Mouse (Mus musculus) forebrain, embryonic 15.5 days (tissue): ENCODE data around the gene Dclk2. TPM values are rescaled to one million over a fixed set of nuclear protein-coding genes. Genes with fewer than 3 reads are reported as not detected.

Experiments
- ATAC-seq: fragments of 200-750 bp; cut with Nextera tagmentation; replicated peaks from 2 replicates; pipeline ENCODE4 v1.8.0; 2017; ENCODE audit warnings: mild to moderate bottlenecking, moderate TSS enrichment, moderate library complexity
- H3K27ac ChIP-seq: fragments of 300-500 bp; sonication (generic); replicated peaks from 2 replicates; pipeline ENCODE4 v1.5.1; 2015; ENCODE audit warnings: mild to moderate bottlenecking, inconsistent platforms
- H3K27me3 ChIP-seq: fragments of 300-500 bp; sonication (generic); 2 replicates; pipeline ENCODE4 v1.6.1; 2015; ENCODE audit warnings: inconsistent platforms
- H3K36me3 ChIP-seq: fragments of 300-500 bp; sonication (generic); 2 replicates; pipeline ENCODE4 v1.6.1; 2015; ENCODE audit warnings: mild to moderate bottlenecking, inconsistent platforms
- H3K4me1 ChIP-seq: fragments of 300-500 bp; sonication (generic); 2 replicates; pipeline ENCODE4 v1.6.1; 2015; ENCODE audit warnings: inconsistent platforms
- H3K4me2 ChIP-seq: fragments of 300-500 bp; sonication (generic); replicated peaks from 2 replicates; pipeline ENCODE4 v1.6.1; 2015; ENCODE audit warnings: mild to moderate bottlenecking, inconsistent platforms
- H3K4me3 ChIP-seq: fragments of 300-500 bp; sonication (generic); 2 replicates; pipeline ENCODE4 v1.5.1; 2015; ENCODE audit warnings: mild to moderate bottlenecking, inconsistent platforms
- H3K9ac ChIP-seq: fragments of 300-500 bp; sonication (generic); replicated peaks from 2 replicates; pipeline ENCODE4 v1.6.1; 2015; ENCODE audit warnings: mild to moderate bottlenecking, inconsistent platforms
- H3K9me3 ChIP-seq: fragments of 300-500 bp; sonication (generic); 2 replicates; pipeline ENCODE4 v1.6.1; 2016; ENCODE audit warnings: inconsistent platforms
- WGBS: fragments of 180-500 bp; shearing (Covaris S2); methylation state at CpG from one replicate; pipeline ENCODE4 v1.1.7; 2015; ENCODE audit warnings: mixed read lengths; 5-methylcytosine and 5-hydroxymethylcytosine counted together
- polyA plus RNA-seq: library from polyadenylated mRNA; unstranded; fragments of >200 nt; fragmentation: Nextera tagmentation; extraction: Ambion mirVana; gene quantifications from 2 replicates; pipeline ENCODE4 v1.2.1, GENCODE M21; 2015

Dclk2 gene
- polyA plus RNA-seq, 1 experiment from 2014 or later: 106 TPM

- peak; percentile 63 for ATAC-seq
- 9% methylated on average over 8 of the region's 8 CpGs for WGBS
- Histone ChIP-seq H3K27ac (peak overlapping the region; percentile 73), H3K9ac (no peak overlapping the region), H3K4me1 (peaks cover 62% of the 10 kb centered on the region), H3K4me2 (peak overlapping the region; percentile 20), H3K9me3 (no peaks in the 10 kb centered on the region), H3K4me3 (no peak overlapping the region), H3K36me3 (no peaks in the 10 kb centered on the region), H3K27me3 (no peaks in the 10 kb centered on the region)
Measured at GRCm38 (mm10) chr3:86857833-86858398, 62.7 kb downstream of the Dclk2 start.

- peak overlapping the region; percentile 76 for H3K27ac ChIP-seq
- no peak overlapping the region for H3K4me2 ChIP-seq
- H3K36me3 ChIP-seq: no peaks in the 10 kb centered on the region
- peak; percentile 75 for ATAC-seq
- H3K27me3 ChIP-seq: no peaks in the 10 kb centered on the region
- no peak overlapping the region for H3K9ac ChIP-seq
- WGBS: 7% methylated on average over 3 of the region's 3 CpGs
- H3K9me3 ChIP-seq: no peaks in the 10 kb centered on the region
- no peak overlapping the region for H3K4me3 ChIP-seq
- H3K4me1 ChIP-seq: peaks cover 56% of the 10 kb centered on the region
Measured at GRCm38 (mm10) chr3:86852867-86853266, 67.8 kb downstream of the Dclk2 start.

- H3K27me3 ChIP-seq: no peaks in the 10 kb centered on the region
- WGBS: 93% methylated on average over 7 of the region's 7 CpGs
- H3K36me3 ChIP-seq: no peaks in the 10 kb centered on the region
- H3K4me3 ChIP-seq: no peak overlapping the region
- H3K27ac ChIP-seq: peak overlapping the region; percentile 67; the same call in 1 of the 2 replicates
- H3K4me2 ChIP-seq: no peak overlapping the region
- no peak overlapping the region for H3K9ac ChIP-seq
- ATAC-seq: no peak
- peaks cover 58% of the 10 kb centered on the region for H3K4me1 ChIP-seq
- H3K9me3 ChIP-seq: no peaks in the 10 kb centered on the region
Measured at GRCm38 (mm10) chr3:86851131-86851530, 69.5 kb downstream of the Dclk2 start.

GRCm38 (mm10) chr3:86850394-86851030, 70.1 kb downstream of the Dclk2 start:
- H3K27ac ChIP-seq: peak overlapping the region; percentile 67
- H3K9ac ChIP-seq: no peak overlapping the region
- H3K27me3 ChIP-seq: no peaks in the 10 kb centered on the region
- H3K4me1 ChIP-seq: peaks cover 64% of the 10 kb centered on the region
- peak overlapping the region; percentile 3; the same call in 1 of the 2 replicates for H3K4me2 ChIP-seq
- H3K9me3 ChIP-seq: no peaks in the 10 kb centered on the region
- ATAC-seq: peak; percentile 38; the same call in 1 of the 2 replicates
- no peaks in the 10 kb centered on the region for H3K36me3 ChIP-seq
- WGBS: 48% methylated on average over 10 of the region's 10 CpGs
- no peak overlapping the region for H3K4me3 ChIP-seq

GRCm38 (mm10) chr3:86849337-86849736, 71.3 kb downstream of the Dclk2 start:
- H3K27ac ChIP-seq: no peak overlapping the region
- no peak overlapping the region for H3K4me2 ChIP-seq
- H3K27me3 ChIP-seq: no peaks in the 10 kb centered on the region
- 76% methylated on average over 2 of the region's 2 CpGs for WGBS
- no peak overlapping the region for H3K9ac ChIP-seq
- H3K36me3 ChIP-seq: no peaks in the 10 kb centered on the region
- H3K4me1 ChIP-seq: peaks cover 75% of the 10 kb centered on the region
- H3K9me3 ChIP-seq: no peaks in the 10 kb centered on the region
- no peak for ATAC-seq
- H3K4me3 ChIP-seq: no peak overlapping the region

GRCm38 (mm10) chr3:86847536-86847935, 73.1 kb downstream of the Dclk2 start:
- no peaks in the 10 kb centered on the region for H3K36me3 ChIP-seq
- H3K27ac ChIP-seq: no peak overlapping the region
- peaks cover 78% of the 10 kb centered on the region for H3K4me1 ChIP-seq
- WGBS: 77% methylated on average over 2 of the region's 2 CpGs
- no peak for ATAC-seq
- no peak overlapping the region for H3K9ac ChIP-seq
- H3K27me3 ChIP-seq: no peaks in the 10 kb centered on the region
- no peak overlapping the region for H3K4me3 ChIP-seq
- H3K4me2 ChIP-seq: no peak overlapping the region
- H3K9me3 ChIP-seq: no peaks in the 10 kb centered on the region

- Histone ChIP-seq H3K4me1 (peaks cover 67% of the 10 kb centered on the region), H3K27me3 (no peaks in the 10 kb centered on the region), H3K9me3 (no peaks in the 10 kb centered on the region), H3K27ac (peak overlapping the region; percentile 92), H3K36me3 (no peaks in the 10 kb centered on the region), H3K9ac (no peak overlapping the region), H3K4me2 (no peak overlapping the region), H3K4me3 (no peak overlapping the region)
- WGBS: 14% methylated on average over 4 of the region's 4 CpGs
- no peak for ATAC-seq
Measured at GRCm38 (mm10) chr3:86846036-86846435, 74.6 kb downstream of the Dclk2 start.

GRCm38 (mm10) chr3:86845578-86845977, 75.1 kb downstream of the Dclk2 start:
- Histone ChIP-seq H3K9ac (no peak overlapping the region), H3K4me3 (no peak overlapping the region), H3K36me3 (no peaks in the 10 kb centered on the region), H3K9me3 (no peaks in the 10 kb centered on the region), H3K27me3 (no peaks in the 10 kb centered on the region), H3K27ac (peak overlapping the region; percentile 92), H3K4me2 (peak overlapping the region; percentile 41; the same call in 1 of the 2 replicates), H3K4me1 (peaks cover 63% of the 10 kb centered on the region)
- WGBS: 49% methylated on average over 1 of the region's 1 CpGs
- ATAC-seq: peak; percentile 65

GRCm38 (mm10) chr3:86844804-86845481, 75.7 kb downstream of the Dclk2 start:
- peak; percentile 88 for ATAC-seq
- WGBS: 2% methylated on average over 8 of the region's 8 CpGs
- Histone ChIP-seq H3K4me1 (peaks cover 58% of the 10 kb centered on the region), H3K9ac (peak overlapping the region; percentile 28; the same call in 1 of the 2 replicates), H3K27me3 (no peaks in the 10 kb centered on the region), H3K36me3 (no peaks in the 10 kb centered on the region), H3K4me2 (peak overlapping the region; percentile 41), H3K27ac (peak overlapping the region; percentile 92), H3K9me3 (no peaks in the 10 kb centered on the region), H3K4me3 (peak overlapping the region; percentile 25)

- H3K4me1 ChIP-seq: peaks cover 54% of the 10 kb centered on the region
- H3K27me3 ChIP-seq: no peaks in the 10 kb centered on the region
- H3K4me3 ChIP-seq: no peak overlapping the region
- no peak overlapping the region for H3K4me2 ChIP-seq
- no peak overlapping the region for H3K27ac ChIP-seq
- no peaks in the 10 kb centered on the region for H3K36me3 ChIP-seq
- H3K9me3 ChIP-seq: no peaks in the 10 kb centered on the region
- H3K9ac ChIP-seq: no peak overlapping the region
- ATAC-seq: no peak
- 91% methylated on average over 2 of the region's 2 CpGs for WGBS
Measured at GRCm38 (mm10) chr3:86842461-86842860, 78.2 kb downstream of the Dclk2 start.

- Histone ChIP-seq H3K4me1 (peaks cover 34% of the 10 kb centered on the region), H3K9ac (no peak overlapping the region), H3K4me3 (no peak overlapping the region), H3K36me3 (no peaks in the 10 kb centered on the region), H3K9me3 (no peaks in the 10 kb centered on the region), H3K27ac (peak overlapping the region; percentile 41), H3K4me2 (no peak overlapping the region), H3K27me3 (no peaks in the 10 kb centered on the region)
- 14% methylated on average over 3 of the region's 3 CpGs for WGBS
- ATAC-seq: no peak
Measured at GRCm38 (mm10) chr3:86839606-86840005, 81.0 kb downstream of the Dclk2 start.

GRCm38 (mm10) chr3:86837386-86837785, 83.3 kb downstream of the Dclk2 start:
- H3K27ac ChIP-seq: no peak overlapping the region
- WGBS: 60% methylated on average over 5 of the region's 5 CpGs
- H3K9ac ChIP-seq: no peak overlapping the region

More at GRCm38 (mm10) chr3:86837386-86837785, 83.3 kb downstream of the Dclk2 start:
- Histone ChIP-seq H3K4me1 (peaks cover 40% of the 10 kb centered on the region), H3K4me3 (no peak overlapping the region), H3K36me3 (no peaks in the 10 kb centered on the region), H3K27me3 (no peaks in the 10 kb centered on the region), H3K4me2 (no peak overlapping the region), H3K9me3 (no peaks in the 10 kb centered on the region)
- ATAC-seq: no peak
